Mouse (Mus musculus): ENCODE results near the gene Atrip. TPM values are rescaled to one million over a fixed set of nuclear protein-coding genes. Genes with fewer than 3 reads are reported as not detected.
A peak's percentile ranks its signal among the peaks of the same experiment; 100 is the strongest.

Gene Atrip
- polyA plus RNA-seq, 1 experiment, result 39.9 TPM

GRCm38 (mm10) chr9:109022866-109023685 lies 50.8 kb downstream of the Atrip start:
- peak overlapping the region; percentile 51 for H3K27ac ChIP-seq (ENCODE audit: control insufficient read depth, insufficient read depth, low read length)
- H3K4me3 ChIP-seq (ENCODE audit: control insufficient read depth, insufficient read depth, low read length), result no peak overlapping the region
- DNase-seq, result no peak
- no peaks in the 10 kb centered on the region for H3K36me3 ChIP-seq (ENCODE audit: control insufficient read depth, insufficient read depth, low read length)
- H3K4me1 ChIP-seq (replicated peaks; ENCODE audit: control insufficient read depth, insufficient read depth, low read length), result peaks cover 13% of the 10 kb centered on the region
- TF ChIP-seq POLR2A (IDR thresholded peaks at IDR 0.05; ENCODE audit: control insufficient read depth, extremely low read depth, insufficient read depth, low read length, poor library complexity) (no peak), CTCF (IDR thresholded peaks at IDR 0.05; ENCODE audit: borderline replicate concordance, control insufficient read depth, extremely low read depth, insufficient read depth, low read length, poor library complexity) (no peak)
- no peaks in the 10 kb centered on the region for H3K27me3 ChIP-seq (ENCODE audit: control insufficient read depth, insufficient read depth, low read length)
- WGBS, result 63% methylated on average over 17 of the region's 17 CpGs

DNA sequence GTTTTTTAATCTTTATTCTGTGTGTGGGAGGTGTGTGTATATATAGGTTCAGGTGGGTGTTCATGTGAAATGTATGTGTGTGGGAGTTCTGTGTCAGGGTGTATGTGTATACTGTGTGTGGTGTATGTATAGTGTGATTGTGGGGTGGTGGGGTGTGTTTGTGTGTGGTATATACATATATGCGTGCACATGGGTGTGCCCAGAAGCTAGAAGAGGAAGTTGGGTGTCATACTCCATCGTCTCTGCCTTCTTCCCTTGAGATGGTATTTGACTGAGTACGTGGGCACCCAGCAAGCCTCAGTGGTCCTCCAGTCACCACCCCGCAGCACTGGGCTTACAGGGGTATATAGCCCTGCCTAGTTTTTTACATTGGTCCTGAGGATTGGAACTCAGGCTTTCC lies 52.5 kb downstream of the Atrip start:
- Histone ChIP-seq H3K36me3 (ENCODE audit: control insufficient read depth, insufficient read depth, low read length) (no peaks in the 10 kb centered on the region), H3K4me3 (ENCODE audit: control insufficient read depth, insufficient read depth, low read length) (no peak overlapping the region), H3K4me1 (replicated peaks; ENCODE audit: control insufficient read depth, insufficient read depth, low read length) (peaks cover 13% of the 10 kb centered on the region), H3K27ac (ENCODE audit: control insufficient read depth, insufficient read depth, low read length) (no peak overlapping the region), H3K27me3 (ENCODE audit: control insufficient read depth, insufficient read depth, low read length) (no peaks in the 10 kb centered on the region)
- WGBS, result 40% methylated on average over 4 of the region's 4 CpGs
- DNase-seq, result no peak
- no peak for TF ChIP-seq CTCF (IDR thresholded peaks at IDR 0.05; ENCODE audit: borderline replicate concordance, control insufficient read depth, extremely low read depth, insufficient read depth, low read length, poor library complexity)
- TF ChIP-seq POLR2A (IDR thresholded peaks at IDR 0.05; ENCODE audit: control insufficient read depth, extremely low read depth, insufficient read depth, low read length, poor library complexity), result no peak

- Histone ChIP-seq H3K4me3 (ENCODE audit: control insufficient read depth, insufficient read depth, low read length) (no peak overlapping the region), H3K4me1 (replicated peaks; ENCODE audit: control insufficient read depth, insufficient read depth, low read length) (peaks cover 2% of the 10 kb centered on the region; the same call in 1 of the 2 replicates), H3K36me3 (ENCODE audit: control insufficient read depth, insufficient read depth, low read length) (no peaks in the 10 kb centered on the region), H3K27ac (ENCODE audit: control insufficient read depth, insufficient read depth, low read length) (no peak overlapping the region), H3K27me3 (ENCODE audit: control insufficient read depth, insufficient read depth, low read length) (no peaks in the 10 kb centered on the region)
- 42% methylated on average over 11 of the region's 11 CpGs for WGBS
- no peak for DNase-seq
- no peak for TF ChIP-seq CTCF (IDR thresholded peaks at IDR 0.05; ENCODE audit: borderline replicate concordance, control insufficient read depth, extremely low read depth, insufficient read depth, low read length, poor library complexity)
- TF ChIP-seq POLR2A (IDR thresholded peaks at IDR 0.05; ENCODE audit: control insufficient read depth, extremely low read depth, insufficient read depth, low read length, poor library complexity), result no peak
Measured at GRCm38 (mm10) chr9:109016973-109017604, 56.8 kb downstream of the Atrip start.

DNA sequence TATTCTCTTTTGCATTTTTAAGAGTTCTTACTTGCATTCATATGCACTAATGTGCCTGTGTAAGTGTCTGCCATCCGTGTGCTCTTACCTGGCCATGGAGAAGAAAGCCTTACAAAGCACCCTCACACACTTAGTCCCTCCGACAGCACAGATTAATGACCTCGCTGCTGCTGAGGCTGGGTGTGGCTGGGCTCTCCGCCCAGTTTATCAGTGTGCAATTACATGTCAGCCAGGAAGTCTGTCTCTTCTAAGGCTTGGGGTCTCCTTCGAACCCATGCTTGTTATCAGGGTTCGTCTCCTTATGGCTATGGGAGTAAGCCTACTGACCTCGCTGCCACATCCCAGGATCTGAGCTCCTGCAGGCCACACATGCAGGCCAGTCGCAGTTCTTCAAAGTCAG lies 58.5 kb downstream of the Atrip start:
- Histone ChIP-seq H3K36me3 (ENCODE audit: control insufficient read depth, insufficient read depth, low read length) (no peaks in the 10 kb centered on the region), H3K27ac (ENCODE audit: control insufficient read depth, insufficient read depth, low read length) (no peak overlapping the region), H3K4me3 (ENCODE audit: control insufficient read depth, insufficient read depth, low read length) (no peak overlapping the region), H3K4me1 (replicated peaks; ENCODE audit: control insufficient read depth, insufficient read depth, low read length) (no peaks in the 10 kb centered on the region; the same call in 1 of the 2 replicates), H3K27me3 (ENCODE audit: control insufficient read depth, insufficient read depth, low read length) (no peaks in the 10 kb centered on the region)
- 95% methylated on average over 8 of the region's 8 CpGs for WGBS
- TF ChIP-seq CTCF (IDR thresholded peaks at IDR 0.05; ENCODE audit: borderline replicate concordance, control insufficient read depth, extremely low read depth, insufficient read depth, low read length, poor library complexity) (no peak), POLR2A (IDR thresholded peaks at IDR 0.05; ENCODE audit: control insufficient read depth, extremely low read depth, insufficient read depth, low read length, poor library complexity) (no peak)
- no peak for DNase-seq

DNA sequence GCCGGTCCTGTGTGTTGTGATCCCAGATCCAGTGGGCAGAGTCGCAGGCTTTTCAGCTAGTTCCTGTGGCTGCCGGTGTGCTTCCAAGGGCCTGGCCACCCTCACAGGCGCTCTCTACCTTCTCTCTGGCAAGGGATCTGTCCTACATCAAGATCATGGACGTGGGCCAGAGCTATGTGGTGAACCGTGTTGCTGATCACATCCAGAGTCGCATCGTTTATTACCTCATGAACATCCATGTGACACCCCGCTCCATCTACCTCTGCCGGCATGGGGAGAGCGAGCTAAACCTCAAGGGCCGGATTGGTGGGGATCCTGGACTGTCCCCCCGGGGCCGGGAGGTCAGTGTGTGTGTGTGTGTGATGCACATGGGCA lies 63.6 kb downstream of the Atrip start:
- TF ChIP-seq POLR2A (IDR thresholded peaks at IDR 0.05; ENCODE audit: control insufficient read depth, extremely low read depth, insufficient read depth, low read length, poor library complexity) (no peak), CTCF (IDR thresholded peaks at IDR 0.05; ENCODE audit: borderline replicate concordance, control insufficient read depth, extremely low read depth, insufficient read depth, low read length, poor library complexity) (no peak)
- Histone ChIP-seq H3K27ac (ENCODE audit: control insufficient read depth, insufficient read depth, low read length) (no peak overlapping the region), H3K4me1 (replicated peaks; ENCODE audit: control insufficient read depth, insufficient read depth, low read length) (peaks cover 17% of the 10 kb centered on the region), H3K36me3 (ENCODE audit: control insufficient read depth, insufficient read depth, low read length) (no peaks in the 10 kb centered on the region), H3K27me3 (ENCODE audit: control insufficient read depth, insufficient read depth, low read length) (no peaks in the 10 kb centered on the region), H3K4me3 (ENCODE audit: control insufficient read depth, insufficient read depth, low read length) (no peak overlapping the region)
- DNase-seq, result no peak
- WGBS, result 75% methylated on average over 14 of the region's 14 CpGs

- WGBS, result 13% methylated on average over 17 of the region's 17 CpGs
- no peaks in the 10 kb centered on the region for H3K27me3 ChIP-seq (ENCODE audit: control insufficient read depth, insufficient read depth, low read length)
- no peak overlapping the region for H3K27ac ChIP-seq (ENCODE audit: control insufficient read depth, insufficient read depth, low read length)
- no peak overlapping the region for H3K4me3 ChIP-seq (ENCODE audit: control insufficient read depth, insufficient read depth, low read length)
- H3K36me3 ChIP-seq (ENCODE audit: control insufficient read depth, insufficient read depth, low read length), result no peaks in the 10 kb centered on the region
- DNase-seq, result no peak
- no peak for TF ChIP-seq CTCF (IDR thresholded peaks at IDR 0.05; ENCODE audit: borderline replicate concordance, control insufficient read depth, extremely low read depth, insufficient read depth, low read length, poor library complexity)
- TF ChIP-seq POLR2A (IDR thresholded peaks at IDR 0.05; ENCODE audit: control insufficient read depth, extremely low read depth, insufficient read depth, low read length, poor library complexity), result 0 out of 2 replicates have a peak, but pooled peaks have one; percentile 20
- H3K4me1 ChIP-seq (replicated peaks; ENCODE audit: control insufficient read depth, insufficient read depth, low read length), result peaks cover 17% of the 10 kb centered on the region
Measured at GRCm38 (mm10) chr9:109009636-109010315, 64.1 kb downstream of the Atrip start.

All from thymus, adult 2 months (tissue).